Mouse (Mus musculus) layer of hippocampus, postnatal 25 days (tissue): ENCODE data around the gene Alkbh8. TPM values are rescaled to one million over a fixed set of nuclear protein-coding genes. Genes with fewer than 3 reads are reported as not detected.

Experiments used
- total RNA-seq, 2 experiments: library from RNA; stranded (reverse); gene quantifications; 2 replicates each; pipeline ENCODE4 v1.2.3; 2021

Alkbh8 gene
- total RNA-seq, 2 experiments from 2014 or later, result 43.9 to 49.2 TPM

Other genes with a start within 250 kb of the Alkbh8 start
- 10 to 100 TPM; 14.0 to 20.6 TPM for gene Cwf19l2, start 68.5 kb downstream of the Alkbh8 start, total RNA-seq
- gene Gucy1a2, start 197.6 kb downstream of the Alkbh8 start, total RNA-seq, result 10 to 100 TPM; 60.9 to 71.3 TPM